Mouse (Mus musculus): ENCODE results near the gene Gm29776. TPM values are rescaled to one million over a fixed set of nuclear protein-coding genes. Genes with fewer than 3 reads are reported as not detected.

The Gm29776 gene
- total and polyA plus RNA-seq, 3 experiments, result not detected

GRCm38 (mm10) chr14:54686522-54687143 is 12.0 kb downstream of the Gm29776 start, which contains the start of gene Acin1:
Gene Acin1 (minus strand): TSS chr14:54686931.
- Histone ChIP-seq H3K27ac (ENCODE audit: insufficient read depth, low read depth) (peak within 1 kb of the TSS; percentile 78), H3K4me3 (replicated peaks in 1 of 3; ENCODE audit: low read depth in 2 of 3, low read length in 2 of 3, poor library complexity in 1 of 3) (peak within 1 kb of the TSS; percentile 81 to 98 (median 82)), H3K9ac (ENCODE audit: insufficient read depth, low read depth) (peak within 1 kb of the TSS; percentile 99), H3K79me2 (replicated peaks; ENCODE audit: control insufficient read depth, extremely low read depth, insufficient read depth, poor library complexity, severe bottlenecking) (peaks cover 61% of the 10 kb centered on the region), H3K4me2 (ENCODE audit: insufficient read depth, low read depth, poor library complexity, severe bottlenecking) (peak within 1 kb of the TSS; percentile 98), H3K4me1 (ENCODE audit: control insufficient read depth in 1 of 2, insufficient read depth in 2 of 2) (peaks cover 2 to 44% of the 10 kb centered on the region in 2 experiments; a peak in 3 of 4 replicates), H3K27me3 (replicated peaks) (no peaks in the 10 kb centered on the region), H3K36me3 (replicated peaks in 1 of 2; ENCODE audit: control insufficient read depth in 1 of 2, insufficient read depth in 1 of 2, low read length in 1 of 2) (peaks cover 28 to 55% of the 10 kb centered on the region in 2 experiments), H3K9me3 (replicated peaks; ENCODE audit: low read length) (no peaks in the 10 kb centered on the region)
- in situ Hi-C loops (cut with MboI; ENCODE audit: low pct_ligation_motif_present, low pct_unique_long_range_greater_than_20kb, low sequenced_read_pairs) (no loop called here), dilution Hi-C loops (cut with MboI; ENCODE audit: extremely low pct_ligation_motif_present, extremely low pct_unique_long_range_greater_than_20kb, low sequenced_read_pairs) (no loop called here)
- DNase-seq (ENCODE audit: extremely low read depth), result peak; percentile 99
- TF ChIP-seq POLR2AphosphoS2 (IDR thresholded peaks at IDR 0.05; ENCODE audit: low read depth, low read length), result peak; percentile 65
- 0 out of 2 replicates have a peak, but pooled peaks have one; percentile 25 for TF ChIP-seq TBP (conservative IDR thresholded peaks at IDR 0.05; ENCODE audit: low read depth, low read length)
- no peak for TF ChIP-seq ZNF384 (IDR thresholded peaks at IDR 0.05; ENCODE audit: low read depth, low read length)
- TF ChIP-seq HCFC1 (IDR thresholded peaks at IDR 0.05; ENCODE audit: low read depth, low read length), result peak; percentile 74
- TF ChIP-seq MEF2A (IDR thresholded peaks at IDR 0.05; ENCODE audit: borderline replicate concordance, low read depth, low read length), result no peak
- TF ChIP-seq ZKSCAN1 (IDR thresholded peaks at IDR 0.05; ENCODE audit: borderline replicate concordance, low read depth, low read length), result no peak
- no peak; the same call in 1 of the 2 replicates for TF ChIP-seq E2F4 (IDR thresholded peaks at IDR 0.05; ENCODE audit: insufficient replicate concordance, low read depth, low read length)
- peak; percentile 91 for TF ChIP-seq ELF1 (IDR thresholded peaks at IDR 0.05; ENCODE audit: low read depth, low read length)
- TF ChIP-seq SMC3 (IDR thresholded peaks at IDR 0.05; ENCODE audit: low read depth, low read length), result no peak
- TF ChIP-seq IRF4 (IDR thresholded peaks at IDR 0.05; ENCODE audit: low read depth, low read length), result peak; percentile 43; the same call in 1 of the 2 replicates
- peak; percentile 59 for TF ChIP-seq ZMIZ1 (IDR thresholded peaks at IDR 0.05; ENCODE audit: low read depth, low read length)
- TF ChIP-seq KAT2A (IDR thresholded peaks at IDR 0.05; ENCODE audit: insufficient replicate concordance, low read length), result peak; percentile 76
- peak; percentile 94 for TF ChIP-seq MAZ (IDR thresholded peaks at IDR 0.05; ENCODE audit: low read depth, low read length)
- peak; percentile 88 for TF ChIP-seq TCF12 (IDR thresholded peaks at IDR 0.05; ENCODE audit: low read depth, low read length)
- no peak for TF ChIP-seq JUND (conservative IDR thresholded peaks at IDR 0.05; ENCODE audit: low read depth, low read length)
- TF ChIP-seq NELFE (IDR thresholded peaks at IDR 0.05; ENCODE audit: low read depth, low read length), result peak; percentile 80
- peak; percentile 57 for TF ChIP-seq MXI1 (IDR thresholded peaks at IDR 0.05; ENCODE audit: low read depth, low read length)
- peak; percentile 83 for TF ChIP-seq POLR2A (IDR thresholded peaks at IDR 0.05; ENCODE audit: low read depth, low read length)
- 0 out of 2 replicates have a peak, but pooled peaks have one; percentile 6 for TF ChIP-seq ETS1 (conservative IDR thresholded peaks at IDR 0.05; ENCODE audit: low read depth, low read length)

- H3K27ac ChIP-seq (ENCODE audit: insufficient read depth, low read depth), result peak within 1 kb of the TSS; percentile 78
- no peaks in the 10 kb centered on the region for H3K27me3 ChIP-seq (replicated peaks)
- dilution Hi-C loops (cut with MboI; ENCODE audit: extremely low pct_ligation_motif_present, extremely low pct_unique_long_range_greater_than_20kb, low sequenced_read_pairs), result no loop called here
- H3K79me2 ChIP-seq (replicated peaks; ENCODE audit: control insufficient read depth, extremely low read depth, insufficient read depth, poor library complexity, severe bottlenecking), result peaks cover 61% of the 10 kb centered on the region
- H3K4me2 ChIP-seq (ENCODE audit: insufficient read depth, low read depth, poor library complexity, severe bottlenecking), result peak within 1 kb of the TSS; percentile 98
- H3K9ac ChIP-seq (ENCODE audit: insufficient read depth, low read depth), result peak within 1 kb of the TSS; percentile 99
- in situ Hi-C loops (cut with MboI; ENCODE audit: low pct_ligation_motif_present, low pct_unique_long_range_greater_than_20kb, low sequenced_read_pairs), result no loop called here
- peaks cover 25 to 56% of the 10 kb centered on the region in 2 experiments for H3K36me3 ChIP-seq (replicated peaks in 1 of 2; ENCODE audit: control insufficient read depth in 1 of 2, insufficient read depth in 1 of 2, low read length in 1 of 2)
- no peaks in the 10 kb centered on the region for H3K9me3 ChIP-seq (replicated peaks; ENCODE audit: low read length)
- peak; percentile 92 for DNase-seq (ENCODE audit: extremely low read depth)
- H3K4me1 ChIP-seq (ENCODE audit: control insufficient read depth in 1 of 2, insufficient read depth in 2 of 2), result peaks cover 2 to 44% of the 10 kb centered on the region in 2 experiments; a peak in 3 of 4 replicates
- H3K4me3 ChIP-seq (replicated peaks in 1 of 3; ENCODE audit: low read depth in 2 of 3, low read length in 2 of 3, poor library complexity in 1 of 3), result peak within 1 kb of the TSS; percentile 81 to 98 (median 82)
- TF ChIP-seq ELF1 (IDR thresholded peaks at IDR 0.05; ENCODE audit: low read depth, low read length) (peak; percentile 70), ZC3H11A (IDR thresholded peaks at IDR 0.05; ENCODE audit: low read depth, low read length) (no peak), NRF1 (IDR thresholded peaks at IDR 0.05; ENCODE audit: low read depth, low read length) (peak; percentile 86), RAD21 (IDR thresholded peaks at IDR 0.05; ENCODE audit: low read depth, low read length) (no peak), MXI1 (IDR thresholded peaks at IDR 0.05; ENCODE audit: low read depth, low read length) (peak; percentile 54; the same call in 1 of the 2 replicates), BHLHE40 (IDR thresholded peaks at IDR 0.05; ENCODE audit: low read depth, low read length) (no peak), CTCF (conservative IDR thresholded peaks at IDR 0.05 in 1 of 2, IDR thresholded peaks at IDR 0.05 in 1 of 2; ENCODE audit: low read depth in 2 of 2, low read length in 2 of 2) (peak in 1 of 2 experiments; percentile 35; a peak in 2 of 4 replicates), UBTF (IDR thresholded peaks at IDR 0.05; ENCODE audit: low read depth, low read length) (0 out of 2 replicates have a peak, but pooled peaks have one; percentile 74), MAX (IDR thresholded peaks at IDR 0.05; ENCODE audit: low read length) (peak; percentile 67; the same call in 1 of the 2 replicates), ZKSCAN1 (IDR thresholded peaks at IDR 0.05; ENCODE audit: borderline replicate concordance, low read depth, low read length) (no peak), GABPA (IDR thresholded peaks at IDR 0.05; ENCODE audit: insufficient replicate concordance, low read depth, low read length) (no peak), HCFC1 (IDR thresholded peaks at IDR 0.05; ENCODE audit: low read depth, low read length) (no peak), CHD2 (IDR thresholded peaks at IDR 0.05; ENCODE audit: low read length) (peak; percentile 74), USF1 (IDR thresholded peaks at IDR 0.05; ENCODE audit: low read depth, low read length) (no peak), ETS1 (conservative IDR thresholded peaks at IDR 0.05; ENCODE audit: low read depth, low read length) (0 out of 2 replicates have a peak, but pooled peaks have one; percentile 21), CHD1 (IDR thresholded peaks at IDR 0.05; ENCODE audit: low read depth, low read length) (no peak), SMC3 (IDR thresholded peaks at IDR 0.05; ENCODE audit: low read depth, low read length) (no peak)
Measured at GRCm38 (mm10) chr14:54686063-54686521, 12.5 kb downstream of the Gm29776 start, which contains the start of gene 1700123O20Rik. Gene 1700123O20Rik (plus strand): TSS chr14:54686216.
